In genomic region chr4:95290321-95290720, GRCm38 (mm10) we compare ENCODE assay signal across 15 mouse cellular contexts.
DNase-seq lines count a peak whose midpoint lies in the region; ATAC-seq and TF ChIP-seq lines count a peak whose summit lies in the region.
"Had no signal": no experiment of that assay in that cellular context is flagged by ENCODE, and none has a peak within 500 bp of the region (broad histone marks: within the 10 kb centered on the region; RNA-seq: fewer than 3 reads in every experiment).

No protein-coding gene starts in this region.

- H3K9me3 ChIP-seq in midbrain, embryonic 11.5 days (ENCODE audit: control insufficient read depth, low read length), result no peaks in the 10 kb centered on the region
- H3K9me3 ChIP-seq: forebrain, embryonic 10.5 days; stomach, embryonic 15.5 days had no signal

- 58% methylated on average over 4 of the region's 4 CpGs for WGBS in kidney, adult 2 months
- 78% methylated on average over 4 of the region's 4 CpGs for WGBS in midbrain, embryonic 11.5 days

- no peak for ATAC-seq in midbrain, embryonic 11.5 days (ENCODE audit: low FRiP score)

- no peak overlapping the region for H3K9ac ChIP-seq in midbrain, embryonic 11.5 days (ENCODE audit: low read length)
- H3K9ac ChIP-seq: stomach, embryonic 15.5 days had no signal

- no peaks in the 10 kb centered on the region for H3K27me3 ChIP-seq in kidney, adult 2 months (replicated peaks; ENCODE audit: control insufficient read depth, insufficient read depth, low read length)
- H3K27me3 ChIP-seq in midbrain, embryonic 11.5 days (ENCODE audit: control insufficient read depth, insufficient read depth, low read length), result no peaks in the 10 kb centered on the region
- H3K27me3 ChIP-seq: stomach, embryonic 15.5 days had no signal

- no peaks in the 10 kb centered on the region for H3K36me3 ChIP-seq in kidney, adult 2 months (ENCODE audit: control insufficient read depth, insufficient read depth, low read length)
- H3K36me3 ChIP-seq in midbrain, embryonic 11.5 days (ENCODE audit: control insufficient read depth, insufficient read depth, low read length), result no peaks in the 10 kb centered on the region
- H3K36me3 ChIP-seq: forebrain, embryonic 10.5 days; stomach, embryonic 15.5 days had no signal

- no peaks in the 10 kb centered on the region for H3K4me1 ChIP-seq in kidney, adult 2 months (ENCODE audit: control insufficient read depth, insufficient read depth, low read length)
- H3K4me1 ChIP-seq in midbrain, embryonic 11.5 days (ENCODE audit: control insufficient read depth, insufficient read depth, low read length), result no peaks in the 10 kb centered on the region
- H3K4me1 ChIP-seq: forebrain, embryonic 10.5 days; stomach, embryonic 15.5 days had no signal

- no peak for TF ChIP-seq POLR2A in kidney, adult 2 months (IDR thresholded peaks at IDR 0.05; ENCODE audit: low read depth, low read length)

- peak; percentile 9 for DNase-seq in embryo, embryonic 10 days (ENCODE audit: low spot score)
- DNase-seq in embryo, embryonic 9.5 days (ENCODE audit: extremely low spot score), result no peak
- peak; percentile 16 for DNase-seq in kidney, adult 2 months
- no peak for DNase-seq in kidney, postnatal 4 days
- peak; percentile 56 for DNase-seq in Muller cell, postnatal 12 days (ENCODE audit: inconsistent ontology term)
- DNase-seq in gastrocnemius, postnatal 25 days, result peak; percentile 70
- DNase-seq in cerebellum, adult 9-10 months, result no peak
- no peak for DNase-seq in midbrain, embryonic 11.5 days (ENCODE audit: low spot score, missing footprints)
- DNase-seq: cerebellum, adult 18-20 months; kidney, adult 18-20 months; liver; right cerebral cortex, postnatal 25 days; thymus, postnatal 36 days had no signal

- H3K4me2 ChIP-seq in midbrain, embryonic 11.5 days, result no peak overlapping the region
- H3K4me2 ChIP-seq: stomach, embryonic 15.5 days had no signal

- no peak overlapping the region for H3K27ac ChIP-seq in kidney, adult 2 months (ENCODE audit: insufficient read depth, low read depth, low read length)
- H3K27ac ChIP-seq in midbrain, embryonic 11.5 days (ENCODE audit: low read depth, low read length), result no peak overlapping the region
- H3K27ac ChIP-seq: forebrain, embryonic 10.5 days; stomach, embryonic 15.5 days had no signal

- H3K4me3 ChIP-seq in kidney, adult 2 months (ENCODE audit: insufficient read depth, low read depth, low read length), result no peak overlapping the region
- no peak overlapping the region for H3K4me3 ChIP-seq in midbrain, embryonic 11.5 days (ENCODE audit: low read depth, low read length)
- H3K4me3 ChIP-seq: forebrain, embryonic 10.5 days; stomach, embryonic 15.5 days had no signal

- TF ChIP-seq CTCF in kidney, adult 2 months (conservative IDR thresholded peaks at IDR 0.05; ENCODE audit: insufficient read depth, insufficient read length, low read depth, low read length), result no peak

Comparison
In these comparisons a context has a peak if more than half of its experiments do, and no peak if none do; other contexts are left out.
1. DNase-seq: peak in embryo, embryonic 10 days (single experiment), kidney, adult 2 months (single experiment), Muller cell, postnatal 12 days (single experiment) and gastrocnemius, postnatal 25 days (single experiment); none in embryo, embryonic 9.5 days (single experiment), kidney, postnatal 4 days (0 of 2), cerebellum, adult 9-10 months (single experiment) and midbrain, embryonic 11.5 days (single experiment).